Mouse (Mus musculus): Measurements from ENCODE around the gene Dip2b. TPM values are rescaled to one million over a fixed set of nuclear protein-coding genes. Genes with fewer than 3 reads are reported as not detected.

Dip2b gene
- polyA plus RNA-seq, 1 experiment from 2014 or later, result 11.4 TPM

DNA sequence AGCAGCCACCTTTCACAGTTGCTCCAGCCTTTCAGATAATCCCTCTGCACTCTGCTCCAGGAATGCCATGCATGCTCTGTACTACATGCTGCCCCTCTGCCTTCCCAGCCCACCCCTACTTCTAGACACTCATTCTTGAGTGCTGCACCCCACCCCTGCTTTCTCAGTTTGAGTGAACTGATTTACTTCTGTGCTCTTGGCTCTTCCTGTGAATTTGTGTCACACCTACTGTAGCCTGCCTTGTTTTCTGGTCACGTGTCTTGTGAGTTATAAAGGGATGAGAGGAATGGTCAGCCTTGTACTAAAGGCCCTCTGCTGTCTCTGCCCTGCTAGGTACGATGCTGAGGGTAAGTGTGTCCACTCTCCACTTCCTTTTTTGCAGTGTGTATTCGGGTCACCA, 163.3 kb downstream of the Dip2b start:
- ATAC-seq (replicated peaks; ENCODE audit: insufficient number of reproducible peaks, insufficient read depth, low FRiP score, low read depth), result no peak
- H3K9me3 ChIP-seq (replicated peaks), result no peaks in the 10 kb centered on the region
- peak overlapping the region; percentile 94 for H3K27ac ChIP-seq
- H3K36me3 ChIP-seq, result peaks cover 40% of the 10 kb centered on the region
- H3K4me2 ChIP-seq, result peak overlapping the region; percentile 44
- 41% methylated on average over 3 of the region's 3 CpGs for WGBS
- no peaks in the 10 kb centered on the region for H3K27me3 ChIP-seq
- no peak overlapping the region for H3K9ac ChIP-seq
- H3K4me3 ChIP-seq, result no peak overlapping the region
- H3K4me1 ChIP-seq (replicated peaks), result peaks cover 49% of the 10 kb centered on the region

DNA sequence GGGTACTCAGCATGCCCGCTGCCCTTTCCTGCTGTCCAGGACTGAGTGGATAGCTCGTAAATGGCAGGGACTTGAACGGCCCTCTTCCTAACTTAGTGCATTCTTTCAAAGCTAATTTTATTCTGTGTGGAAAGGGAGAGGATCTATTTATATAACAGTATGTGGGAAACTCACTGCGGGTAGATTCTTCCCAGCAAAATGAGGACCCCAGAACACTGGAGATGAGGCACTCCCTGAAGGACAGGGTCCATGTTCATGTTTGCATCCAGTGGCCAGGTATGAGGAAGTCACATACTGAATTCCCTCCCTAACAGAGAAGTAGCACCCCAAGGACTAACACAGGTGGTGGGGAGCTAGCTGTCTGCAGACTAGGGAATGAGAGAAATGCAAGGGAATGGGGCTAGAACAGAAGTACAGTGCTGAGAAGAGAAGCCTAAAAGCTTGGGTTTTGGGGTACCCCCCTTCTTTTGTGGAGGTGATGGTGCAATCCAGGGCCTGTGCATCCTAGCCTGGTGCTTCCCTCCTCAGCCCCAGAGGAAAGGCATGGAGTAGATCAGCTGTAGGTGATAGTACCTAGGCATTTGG, 164.1 kb downstream of the Dip2b start:
- H3K27ac ChIP-seq, result peak overlapping the region; percentile 94
- H3K27me3 ChIP-seq, result no peaks in the 10 kb centered on the region
- H3K4me1 ChIP-seq (replicated peaks), result peaks cover 49% of the 10 kb centered on the region
- peak overlapping the region; percentile 3; the same call in 1 of the 2 replicates for H3K4me3 ChIP-seq
- H3K9me3 ChIP-seq (replicated peaks), result no peaks in the 10 kb centered on the region
- WGBS, result 39% methylated on average over 4 of the region's 4 CpGs
- ATAC-seq (replicated peaks; ENCODE audit: insufficient number of reproducible peaks, insufficient read depth, low FRiP score, low read depth), result no peak
- peak overlapping the region; percentile 44 for H3K4me2 ChIP-seq
- H3K36me3 ChIP-seq, result peaks cover 44% of the 10 kb centered on the region
- H3K9ac ChIP-seq, result no peak overlapping the region

DNA sequence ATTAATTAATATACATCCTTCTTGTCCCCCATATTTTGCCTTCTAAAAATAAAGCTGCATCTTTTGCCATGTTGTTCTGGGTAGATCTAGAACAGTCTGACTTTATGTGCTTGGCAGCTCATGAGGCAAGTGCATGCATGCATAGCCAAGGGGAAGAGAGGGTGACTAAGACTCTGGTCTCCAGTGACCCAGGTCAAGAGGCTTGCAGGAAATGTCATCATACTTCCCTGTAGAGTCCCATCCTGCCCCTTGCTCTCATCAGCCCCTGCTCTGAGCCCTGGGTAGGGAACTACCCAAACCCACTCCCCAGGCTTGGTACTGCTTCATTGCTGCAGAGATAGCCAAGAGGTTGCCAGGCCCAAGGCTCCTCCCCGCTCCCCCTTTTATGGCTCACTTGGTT, 166.1 kb downstream of the Dip2b start:
- H3K9ac ChIP-seq, result no peak overlapping the region
- ATAC-seq (replicated peaks; ENCODE audit: insufficient number of reproducible peaks, insufficient read depth, low FRiP score, low read depth), result no peak
- H3K27ac ChIP-seq, result 0 out of 2 replicates have a peak overlapping the region, but pooled peaks have one; percentile 5
- 87% methylated on average over 1 of the region's 1 CpGs for WGBS
- no peak overlapping the region for H3K4me2 ChIP-seq
- no peaks in the 10 kb centered on the region for H3K27me3 ChIP-seq
- H3K36me3 ChIP-seq, result peaks cover 57% of the 10 kb centered on the region
- H3K9me3 ChIP-seq (replicated peaks), result no peaks in the 10 kb centered on the region
- no peak overlapping the region for H3K4me3 ChIP-seq
- peaks cover 39% of the 10 kb centered on the region for H3K4me1 ChIP-seq (replicated peaks)

DNA sequence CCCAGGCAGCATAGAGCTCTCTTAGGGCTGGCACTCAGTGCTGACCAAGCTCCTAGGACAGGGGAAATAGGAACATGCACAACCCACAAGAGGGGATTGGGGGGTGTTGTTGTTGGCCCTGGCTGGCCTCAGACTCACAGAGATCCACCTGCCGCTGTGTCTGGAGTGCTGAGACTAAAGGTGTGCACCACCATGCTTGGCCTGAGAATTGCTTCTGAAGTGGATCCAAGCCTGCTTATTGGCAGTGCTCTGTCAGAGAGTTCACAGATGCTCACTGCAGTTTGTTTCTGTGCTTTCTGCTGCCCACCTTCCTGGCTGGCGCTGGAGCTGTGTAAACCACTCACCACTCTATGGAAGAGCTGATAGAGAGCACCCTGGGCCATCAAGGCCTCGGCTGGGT, 171.5 kb downstream of the Dip2b start:
- WGBS, result 88% methylated on average over 3 of the region's 3 CpGs

DNA sequence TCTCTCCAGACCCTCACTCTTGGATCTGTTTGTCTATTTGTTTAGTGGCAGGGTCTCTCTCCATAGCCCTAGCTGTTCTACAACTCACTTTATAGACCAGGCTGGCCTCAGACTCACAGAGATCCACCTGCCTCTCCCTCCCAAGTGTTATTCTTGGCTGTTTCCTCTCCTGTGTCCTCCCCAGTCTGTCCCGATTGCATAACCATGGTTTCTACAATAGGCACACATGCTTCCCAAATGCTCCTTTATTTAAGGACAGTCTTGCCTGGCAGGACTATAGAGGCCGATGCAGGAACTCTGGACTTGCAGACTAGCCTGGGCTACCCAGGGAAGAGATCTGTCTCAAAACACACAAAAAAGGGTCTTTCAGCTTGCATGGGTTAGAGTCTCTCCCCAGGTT, 174.9 kb downstream of the Dip2b start:
- Histone ChIP-seq H3K4me3 (no peak overlapping the region), H3K4me1 (replicated peaks) (no peaks in the 10 kb centered on the region), H3K9me3 (replicated peaks) (no peaks in the 10 kb centered on the region), H3K36me3 (peaks cover 75% of the 10 kb centered on the region), H3K9ac (no peak overlapping the region), H3K27me3 (no peaks in the 10 kb centered on the region), H3K27ac (no peak overlapping the region), H3K4me2 (no peak overlapping the region)
- WGBS, result 82% methylated on average over 2 of the region's 2 CpGs
- ATAC-seq (replicated peaks; ENCODE audit: insufficient number of reproducible peaks, insufficient read depth, low FRiP score, low read depth), result no peak

More for the DNA sequence above, 171.5 kb downstream of the Dip2b start:
- Histone ChIP-seq H3K4me1 (replicated peaks) (no peaks in the 10 kb centered on the region), H3K9ac (no peak overlapping the region), H3K4me3 (no peak overlapping the region), H3K36me3 (peaks cover 84% of the 10 kb centered on the region), H3K27me3 (no peaks in the 10 kb centered on the region), H3K4me2 (no peak overlapping the region), H3K9me3 (replicated peaks) (no peaks in the 10 kb centered on the region), H3K27ac (no peak overlapping the region)
- ATAC-seq (replicated peaks; ENCODE audit: insufficient number of reproducible peaks, insufficient read depth, low FRiP score, low read depth), result no peak

DNA sequence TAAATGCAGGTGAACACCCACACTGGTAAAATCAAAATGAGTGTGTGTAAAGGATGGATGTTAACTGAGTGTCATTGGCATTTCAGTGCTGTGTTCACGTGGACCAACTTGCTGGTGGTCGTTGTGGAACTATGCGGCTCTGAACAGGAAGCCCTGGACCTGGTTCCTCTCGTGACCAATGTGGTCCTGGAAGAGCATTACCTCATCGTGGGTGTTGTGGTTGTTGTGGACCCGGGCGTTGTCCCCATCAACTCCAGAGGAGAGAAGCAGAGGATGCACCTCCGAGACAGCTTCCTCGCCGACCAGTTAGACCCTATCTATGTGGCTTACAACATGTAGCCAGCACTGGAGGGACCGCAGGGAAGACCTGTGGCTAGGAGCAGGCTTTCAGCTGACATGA, 176.6 kb downstream of the Dip2b start:
- ATAC-seq (replicated peaks; ENCODE audit: insufficient number of reproducible peaks, insufficient read depth, low FRiP score, low read depth), result no peak
- H3K4me1 ChIP-seq (replicated peaks), result no peaks in the 10 kb centered on the region
- H3K36me3 ChIP-seq, result peaks cover 61% of the 10 kb centered on the region
- no peaks in the 10 kb centered on the region for H3K27me3 ChIP-seq
- H3K4me3 ChIP-seq, result no peak overlapping the region
- H3K9ac ChIP-seq, result no peak overlapping the region
- no peak overlapping the region for H3K4me2 ChIP-seq
- no peak overlapping the region for H3K27ac ChIP-seq
- H3K9me3 ChIP-seq (replicated peaks), result no peaks in the 10 kb centered on the region
- 83% methylated on average over 11 of the region's 11 CpGs for WGBS

DNA sequence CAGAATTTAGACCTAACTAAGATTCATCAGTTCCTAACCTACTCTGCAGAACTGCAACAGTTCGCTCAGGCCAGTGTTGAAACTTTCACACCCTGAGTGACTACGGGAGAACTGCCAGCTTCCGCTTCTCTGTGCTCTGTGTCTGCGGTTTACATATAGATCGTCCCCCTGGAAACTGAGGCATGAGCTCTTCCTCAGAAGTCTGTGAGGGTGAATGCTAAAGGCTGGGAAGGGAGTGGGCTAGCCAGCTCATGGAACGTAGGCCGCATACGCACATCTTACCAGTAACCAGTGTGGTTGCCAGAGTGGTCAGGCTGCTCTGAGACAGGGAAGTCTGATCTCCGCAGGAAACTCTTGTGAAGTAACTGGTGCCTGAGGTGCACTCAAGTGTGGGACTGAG, 177.7 kb downstream of the Dip2b start:
- no peaks in the 10 kb centered on the region for H3K4me1 ChIP-seq (replicated peaks)
- WGBS, result 92% methylated on average over 9 of the region's 9 CpGs
- H3K27me3 ChIP-seq, result no peaks in the 10 kb centered on the region
- H3K36me3 ChIP-seq, result peaks cover 50% of the 10 kb centered on the region
- ATAC-seq (replicated peaks; ENCODE audit: insufficient number of reproducible peaks, insufficient read depth, low FRiP score, low read depth), result no peak
- H3K4me2 ChIP-seq, result no peak overlapping the region
- no peak overlapping the region for H3K4me3 ChIP-seq
- H3K9ac ChIP-seq, result no peak overlapping the region
- H3K9me3 ChIP-seq (replicated peaks), result no peaks in the 10 kb centered on the region
- H3K27ac ChIP-seq, result no peak overlapping the region

DNA sequence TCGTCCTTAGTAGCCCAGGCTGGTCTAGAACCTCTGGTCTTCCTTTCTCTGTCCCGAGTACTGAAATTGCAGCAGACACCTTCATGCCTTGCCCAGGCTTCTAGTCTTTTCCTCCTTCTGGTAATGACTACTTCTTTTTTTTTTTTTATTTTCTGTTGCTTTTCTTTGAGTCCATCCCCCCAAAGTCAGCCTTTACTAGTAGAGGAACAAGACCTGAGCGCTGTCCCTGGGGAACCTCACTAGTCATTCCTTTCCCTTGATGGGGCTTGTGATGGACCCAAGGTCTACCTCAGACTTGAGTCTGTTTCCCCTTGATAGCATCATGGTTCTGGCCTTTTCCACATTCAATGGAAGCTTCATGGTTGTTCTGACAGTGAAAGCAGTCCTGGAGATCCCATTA, 179.6 kb downstream of the Dip2b start:
- Histone ChIP-seq H3K9me3 (replicated peaks) (no peaks in the 10 kb centered on the region; the same call in none of the 2 replicates), H3K27me3 (no peaks in the 10 kb centered on the region), H3K9ac (no peak overlapping the region), H3K4me2 (no peak overlapping the region), H3K27ac (no peak overlapping the region), H3K4me3 (no peak overlapping the region), H3K36me3 (peaks cover 33% of the 10 kb centered on the region), H3K4me1 (replicated peaks) (no peaks in the 10 kb centered on the region)
- no peak for ATAC-seq (replicated peaks; ENCODE audit: insufficient number of reproducible peaks, insufficient read depth, low FRiP score, low read depth)
- WGBS, result 94% methylated on average over 3 of the region's 3 CpGs

DNA sequence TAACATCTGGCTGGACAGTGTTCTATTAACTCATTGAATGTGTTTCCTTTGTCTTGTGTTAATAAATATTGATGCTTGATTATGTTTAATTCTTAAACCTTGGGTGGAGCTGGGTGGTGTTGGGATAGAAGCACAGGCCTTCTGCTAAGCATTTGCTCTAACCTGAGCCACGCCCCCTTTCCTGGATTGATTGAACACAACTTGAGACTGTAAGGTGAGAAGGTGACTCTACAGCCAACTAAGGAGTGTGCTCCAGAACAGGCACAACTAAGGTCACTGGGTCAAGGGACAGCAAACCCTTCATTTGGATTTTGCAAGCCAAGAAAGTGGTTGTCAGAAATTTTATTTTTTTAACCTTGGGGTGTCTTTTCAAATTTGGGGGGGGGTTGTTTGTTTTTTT, 180.9 kb downstream of the Dip2b start:
- Histone ChIP-seq H3K4me2 (no peak overlapping the region), H3K4me1 (replicated peaks) (no peaks in the 10 kb centered on the region), H3K27ac (no peak overlapping the region), H3K9ac (no peak overlapping the region), H3K36me3 (peaks cover 20% of the 10 kb centered on the region), H3K9me3 (replicated peaks) (peaks cover 8% of the 10 kb centered on the region), H3K4me3 (no peak overlapping the region), H3K27me3 (no peaks in the 10 kb centered on the region)
- no peak for ATAC-seq (replicated peaks; ENCODE audit: insufficient number of reproducible peaks, insufficient read depth, low FRiP score, low read depth)
- 53% methylated on average over 1 of the region's 1 CpGs for WGBS

DNA sequence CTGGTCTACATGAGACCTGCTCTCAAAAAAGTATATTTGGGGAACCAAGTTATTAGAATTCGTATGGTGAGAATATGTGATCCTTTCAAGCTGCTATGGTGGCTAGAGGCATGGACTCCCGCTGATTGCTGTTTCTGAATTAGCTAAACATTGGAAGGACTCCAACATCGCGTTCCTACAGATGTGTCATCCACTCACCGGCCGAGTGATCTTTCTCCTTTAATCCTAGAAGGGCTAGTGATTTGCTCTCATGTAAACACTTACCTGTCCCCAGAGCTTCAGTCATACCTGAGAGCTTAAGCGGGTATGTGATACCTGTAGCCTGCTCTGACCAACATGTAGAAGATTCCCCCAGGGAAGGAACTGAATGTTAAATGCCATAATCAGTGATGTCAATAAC, 182.5 kb downstream of the Dip2b start:
- H3K4me2 ChIP-seq, result no peak overlapping the region
- H3K4me1 ChIP-seq (replicated peaks), result peaks cover 3% of the 10 kb centered on the region
- WGBS, result 74% methylated on average over 7 of the region's 7 CpGs
- H3K27me3 ChIP-seq, result no peaks in the 10 kb centered on the region
- no peak overlapping the region for H3K9ac ChIP-seq
- H3K27ac ChIP-seq, result no peak overlapping the region
- H3K4me3 ChIP-seq, result no peak overlapping the region
- no peak for ATAC-seq (replicated peaks; ENCODE audit: insufficient number of reproducible peaks, insufficient read depth, low FRiP score, low read depth)
- peaks cover 4% of the 10 kb centered on the region for H3K36me3 ChIP-seq
- peaks cover 8% of the 10 kb centered on the region for H3K9me3 ChIP-seq (replicated peaks)

DNA sequence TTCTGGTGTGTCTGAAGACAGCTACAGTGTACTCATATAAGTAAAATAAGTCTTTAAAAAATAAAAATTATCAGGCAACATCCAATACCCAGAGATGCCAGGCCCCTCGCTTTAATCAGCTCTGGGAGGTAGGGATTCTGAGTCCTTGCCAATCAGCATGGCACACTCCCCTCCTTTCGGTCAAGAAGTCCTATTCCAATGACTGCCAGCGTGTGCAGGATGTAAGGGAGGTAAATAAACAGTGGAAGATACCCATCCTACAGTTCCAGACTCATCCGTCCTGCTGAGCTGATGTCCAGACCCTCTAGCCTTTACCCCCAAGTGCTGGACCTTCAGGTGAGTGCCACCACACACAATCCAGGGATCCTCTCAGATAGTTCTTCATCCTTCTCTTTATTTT, 186.9 kb downstream of the Dip2b start:
- Histone ChIP-seq H3K27me3 (no peaks in the 10 kb centered on the region), H3K4me2 (no peak overlapping the region), H3K27ac (peak overlapping the region; percentile 100), H3K36me3 (no peaks in the 10 kb centered on the region), H3K4me3 (no peak overlapping the region), H3K9ac (no peak overlapping the region), H3K9me3 (replicated peaks) (peaks cover 8% of the 10 kb centered on the region), H3K4me1 (replicated peaks) (peaks cover 25% of the 10 kb centered on the region)
- WGBS, result 92% methylated on average over 4 of the region's 4 CpGs
- no peak for ATAC-seq (replicated peaks; ENCODE audit: insufficient number of reproducible peaks, insufficient read depth, low FRiP score, low read depth)

DNA sequence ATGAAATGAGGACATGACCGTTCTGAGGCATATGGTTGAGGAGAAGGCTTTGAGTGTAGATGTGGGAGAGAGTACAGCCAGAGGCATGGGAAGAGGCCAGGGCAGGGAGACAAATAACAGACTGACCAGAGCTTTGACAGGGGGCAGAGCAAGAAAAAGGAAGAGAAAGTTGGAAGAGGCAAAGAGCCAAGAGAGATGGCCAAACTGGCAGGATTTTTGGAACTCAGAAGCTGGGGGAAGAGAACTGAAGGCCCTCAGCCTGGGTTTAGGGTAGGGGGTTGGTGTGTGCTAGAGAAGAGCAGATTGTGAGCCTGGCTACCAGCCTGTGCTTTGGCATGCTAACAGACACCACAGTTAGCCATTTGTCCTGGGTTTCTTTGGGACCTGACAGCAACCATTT, 187.4 kb downstream of the Dip2b start:
- Histone ChIP-seq H3K9ac (no peak overlapping the region), H3K27ac (peak overlapping the region; percentile 100), H3K27me3 (no peaks in the 10 kb centered on the region), H3K36me3 (no peaks in the 10 kb centered on the region), H3K4me2 (no peak overlapping the region), H3K9me3 (replicated peaks) (peaks cover 8% of the 10 kb centered on the region), H3K4me1 (replicated peaks) (peaks cover 26% of the 10 kb centered on the region), H3K4me3 (no peak overlapping the region)
- 82% methylated on average over 1 of the region's 1 CpGs for WGBS
- ATAC-seq (replicated peaks; ENCODE audit: insufficient number of reproducible peaks, insufficient read depth, low FRiP score, low read depth), result no peak

Measured in heart, embryonic 15.5 days (tissue).